Comparison of ENCODE assay signal across 9 mouse cellular contexts in genomic region chr2:30721048-30721461, GRCm38 (mm10).
DNase-seq lines count a peak whose midpoint lies in the region; ATAC-seq lines count a peak whose summit lies in the region.
"Had no signal": no experiment of that assay in that cellular context is flagged by ENCODE, and none has a peak within 500 bp of the region (broad histone marks: within the 10 kb centered on the region; RNA-seq: fewer than 3 reads in every experiment).

No protein-coding gene starts in this region.

- peak; percentile 26 to 37 for DNase-seq in adrenal gland, adult (ENCODE audit: inconsistent age in 2 of 2, low spot score in 1 of 2)
- DNase-seq in adrenal gland, adult 8-10 months = no peak
- peak; percentile 33 for DNase-seq in layer of hippocampus, adult 9-11 months
- no peak for DNase-seq in layer of hippocampus, adult 11-12 months (ENCODE audit: low spot score)
- DNase-seq in urinary bladder, postnatal 4 days (ENCODE audit: low spot score in 2 of 2) = no peak

- ATAC-seq in hindbrain, embryonic 15.5 days (ENCODE audit: low FRiP score, low read depth) = no peak
- no peak for ATAC-seq in neural tube, embryonic 12.5 days (ENCODE audit: low FRiP score, low read depth)
- ATAC-seq in megakaryocyte progenitor cell, adult 5-6 weeks (replicated peaks; ENCODE audit: poor library complexity) = no peak

- H3K27me3 ChIP-seq in hindbrain, embryonic 15.5 days = no peaks in the 10 kb centered on the region
- H3K27me3 ChIP-seq in neural tube, embryonic 12.5 days (replicated peaks) = no peaks in the 10 kb centered on the region

- H3K36me3 ChIP-seq in hindbrain, embryonic 15.5 days = no peaks in the 10 kb centered on the region
- H3K36me3 ChIP-seq in neural tube, embryonic 12.5 days = no peaks in the 10 kb centered on the region

- no peaks in the 10 kb centered on the region for H3K9me3 ChIP-seq in hindbrain, embryonic 15.5 days
- H3K9me3 ChIP-seq in neural tube, embryonic 12.5 days = no peaks in the 10 kb centered on the region

- peak overlapping the region; percentile 21; the same call in 1 of the 2 replicates for H3K9ac ChIP-seq in hindbrain, embryonic 15.5 days
- H3K9ac ChIP-seq in neural tube, embryonic 12.5 days = peak overlapping the region; percentile 48; the same call in 1 of the 2 replicates

- 33% methylated on average over 5 of the region's 5 CpGs for WGBS in hindbrain, embryonic 15.5 days
- WGBS in neural tube, embryonic 12.5 days = 48% methylated on average over 5 of the region's 5 CpGs

- H3K27ac ChIP-seq in hindbrain, embryonic 15.5 days (replicated peaks) = peak overlapping the region; percentile 97
- peak overlapping the region; percentile 96 for H3K27ac ChIP-seq in neural tube, embryonic 12.5 days

- no peak overlapping the region for H3K4me2 ChIP-seq in hindbrain, embryonic 15.5 days
- peak overlapping the region; percentile 59; the same call in 1 of the 2 replicates for H3K4me2 ChIP-seq in neural tube, embryonic 12.5 days (replicated peaks)

- peaks cover 93% of the 10 kb centered on the region for H3K4me1 ChIP-seq in hindbrain, embryonic 15.5 days (replicated peaks)
- peaks cover 96% of the 10 kb centered on the region for H3K4me1 ChIP-seq in neural tube, embryonic 12.5 days

- no peak overlapping the region for H3K4me3 ChIP-seq in hindbrain, embryonic 15.5 days
- no peak overlapping the region for H3K4me3 ChIP-seq in neural tube, embryonic 12.5 days
- H3K4me3 ChIP-seq: erythroblast, embryonic 14.5 days had no signal

Comparison
In these comparisons a context has a peak if more than half of its experiments do, and no peak if none do; other contexts are left out.
1. DNase-seq: peak in adrenal gland, adult (2 of 2) and layer of hippocampus, adult 9-11 months (single experiment); none in adrenal gland, adult 8-10 months (single experiment), layer of hippocampus, adult 11-12 months (single experiment) and urinary bladder, postnatal 4 days (0 of 2).